Mouse (Mus musculus) heart, adult 18-20 months (tissue): ENCODE data around the gene Rrp15. TPM values are rescaled to one million over a fixed set of nuclear protein-coding genes. Genes with fewer than 3 reads are reported as not detected.
A peak's percentile ranks its signal among the peaks of the same experiment; 100 is the strongest.

Source experiments
- DNase-seq, 2 experiments: peaks; one replicate each; pipeline ENCODE4 v3.0.0; 2021 to 2022; ENCODE audit warnings: mixed read lengths in 1 of 2
- total RNA-seq, 2 experiments: library from RNA; stranded (reverse); gene quantifications; 2 replicates each; pipeline ENCODE4 v1.2.3; 2021

The Rrp15 gene
- total RNA-seq, 2 experiments from 2014 or later, result 9.6 to 11.0 TPM

DNA sequence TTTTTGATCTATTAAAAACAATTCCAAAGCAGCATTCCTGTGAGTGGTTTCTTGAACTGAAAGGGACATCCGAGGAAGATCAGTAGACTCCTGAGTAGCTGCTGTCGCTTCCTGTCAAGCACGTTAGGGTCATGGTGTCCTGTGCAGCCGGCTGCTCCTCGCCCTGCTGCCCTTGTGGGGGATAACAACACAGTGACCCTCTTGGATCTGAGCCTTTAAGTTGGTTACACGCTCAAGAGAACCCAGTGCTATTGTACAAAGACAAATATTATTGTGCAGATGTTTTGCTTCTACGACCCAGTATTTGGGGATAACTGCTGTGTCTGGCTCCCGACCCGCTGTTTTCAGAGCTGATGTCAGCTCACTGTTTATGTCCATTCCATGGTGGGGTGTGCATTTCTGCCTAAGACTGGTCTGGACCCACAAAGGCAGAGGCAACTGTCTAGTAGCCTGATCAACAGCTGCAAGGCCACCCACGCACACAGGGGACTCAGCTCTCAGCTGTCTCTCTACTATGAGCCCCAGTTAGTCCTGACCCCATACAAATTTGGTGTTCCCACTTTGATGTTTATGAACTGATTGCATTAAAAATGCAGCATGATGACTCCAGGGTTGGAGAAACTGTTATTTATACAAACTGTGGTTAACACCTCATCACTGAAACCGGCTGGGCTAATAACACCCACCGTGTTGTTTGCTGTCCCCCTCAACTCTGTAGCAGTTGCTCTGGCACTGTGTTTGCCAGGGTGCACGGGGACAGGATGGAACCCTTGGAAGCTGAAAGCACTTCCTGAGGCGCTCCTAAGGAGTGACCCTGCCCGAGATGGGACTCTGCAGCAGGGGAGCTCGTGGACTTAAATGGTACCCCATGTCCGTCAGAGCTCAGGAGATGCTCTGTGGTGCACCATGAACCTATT, 33.9 kb downstream of the Rrp15 start:
- DNase-seq, result no peak

DNA sequence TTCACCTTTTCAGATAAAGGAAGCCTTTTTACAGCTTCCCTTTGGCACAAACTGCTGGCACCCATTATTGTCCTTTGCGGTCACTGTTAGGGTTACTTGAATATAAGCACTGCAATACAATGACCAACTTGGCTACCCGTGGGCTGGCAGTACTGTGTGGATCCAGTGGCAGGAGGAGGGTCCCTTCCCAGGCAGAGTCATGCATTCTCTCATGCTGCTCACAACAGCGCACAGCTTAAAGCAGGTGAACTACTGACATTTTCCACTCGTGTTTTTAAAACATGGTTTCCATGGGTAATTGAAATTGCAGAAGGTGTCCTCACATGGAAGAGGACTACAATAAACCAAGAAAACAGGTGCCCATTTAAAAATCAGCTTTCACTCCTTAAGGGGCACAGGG, 34.9 kb downstream of the Rrp15 start:
- DNase-seq, result no peak

DNA sequence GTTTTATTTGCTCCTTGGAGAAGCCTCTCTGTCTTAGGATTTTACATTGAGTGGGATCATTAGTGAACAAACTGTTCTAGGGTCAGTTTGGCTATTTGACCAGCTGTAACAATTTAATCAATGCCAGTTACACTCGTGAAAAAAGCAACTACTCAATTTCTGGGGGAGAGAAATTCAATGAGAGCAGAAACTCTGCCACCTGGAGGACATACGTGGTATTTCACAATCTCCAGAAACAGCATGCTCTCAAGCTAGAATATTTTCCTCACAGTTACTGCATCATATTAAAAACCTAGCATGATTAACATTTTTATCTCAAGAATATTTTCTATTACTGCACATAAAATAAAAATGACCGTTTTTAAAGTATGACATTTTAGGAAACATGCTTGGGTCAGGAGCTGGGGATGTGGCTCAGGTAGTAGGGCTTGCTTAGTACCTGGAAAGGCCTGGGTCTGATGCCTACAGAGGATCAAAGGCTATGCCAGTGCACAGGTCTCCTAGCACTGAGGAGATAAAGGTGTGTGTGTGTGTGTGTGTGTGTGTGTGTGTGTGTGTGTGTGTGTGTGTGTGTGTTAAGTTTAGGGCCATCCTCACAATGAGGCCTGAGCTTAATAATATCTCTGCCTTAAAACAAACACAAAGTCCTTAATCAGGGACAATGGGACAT, 36.2 kb downstream of the Rrp15 start:
- DNase-seq, result peak; percentile 30 to 68

DNA sequence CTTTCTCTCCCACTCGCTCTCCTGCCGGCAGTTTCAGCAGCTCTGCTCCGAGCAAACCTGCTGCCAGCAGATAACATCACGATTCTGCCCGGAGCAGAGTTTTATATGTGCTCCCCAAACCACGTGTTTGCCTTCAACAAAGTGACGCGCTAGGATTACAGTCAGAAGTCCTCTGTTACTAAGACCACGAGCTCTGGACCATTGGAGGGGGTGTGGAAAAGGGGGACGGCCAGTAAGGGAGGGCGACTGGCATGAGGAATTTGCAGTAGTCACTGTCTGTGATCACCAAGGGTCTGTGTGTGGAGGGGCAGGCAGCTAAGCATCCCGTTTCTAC, 43.3 kb downstream of the Rrp15 start, which contains the start of gene Tgfb2:
Gene Tgfb2, minus strand, starts transcription at position 75 of the 334 bp plus-strand sequence.
- peak; percentile 42 to 53 for DNase-seq

DNA sequence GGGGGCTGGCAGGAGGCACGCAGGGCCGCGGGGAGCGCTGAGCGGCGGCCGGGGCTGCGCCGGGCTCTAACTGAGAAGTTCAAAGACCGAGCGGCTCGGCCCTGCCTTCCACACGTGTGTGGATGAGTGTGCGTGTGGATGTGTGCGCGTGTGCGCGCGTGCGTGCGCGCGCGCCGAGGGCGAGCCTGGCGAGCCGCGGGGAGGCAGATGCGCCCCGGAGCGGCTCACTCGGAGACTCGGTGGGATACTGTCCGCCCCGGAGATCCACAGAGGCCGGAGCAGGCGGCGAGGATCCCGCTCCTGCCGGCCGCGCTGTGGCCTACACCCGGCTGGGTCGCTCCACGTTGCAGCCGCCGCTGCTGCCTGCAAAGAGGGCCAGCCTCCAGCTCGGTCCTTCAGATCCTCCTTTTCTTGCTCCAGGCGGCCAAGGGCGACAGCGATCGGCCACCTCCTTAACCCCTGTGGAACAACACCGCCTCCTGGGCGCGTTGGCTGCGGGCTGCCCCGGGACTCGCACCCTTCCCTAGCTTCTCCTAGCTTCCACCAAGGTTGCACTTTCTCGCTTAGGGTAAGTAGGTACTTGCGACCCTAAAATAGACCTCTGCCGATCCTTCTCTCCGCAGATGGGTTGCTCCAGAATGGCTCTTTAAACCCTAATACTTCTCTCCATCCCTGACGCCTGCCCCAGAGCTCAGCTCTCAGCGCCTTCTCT, 43.8 kb downstream of the Rrp15 start:
- peak; percentile 68 to 81 for DNase-seq

DNA sequence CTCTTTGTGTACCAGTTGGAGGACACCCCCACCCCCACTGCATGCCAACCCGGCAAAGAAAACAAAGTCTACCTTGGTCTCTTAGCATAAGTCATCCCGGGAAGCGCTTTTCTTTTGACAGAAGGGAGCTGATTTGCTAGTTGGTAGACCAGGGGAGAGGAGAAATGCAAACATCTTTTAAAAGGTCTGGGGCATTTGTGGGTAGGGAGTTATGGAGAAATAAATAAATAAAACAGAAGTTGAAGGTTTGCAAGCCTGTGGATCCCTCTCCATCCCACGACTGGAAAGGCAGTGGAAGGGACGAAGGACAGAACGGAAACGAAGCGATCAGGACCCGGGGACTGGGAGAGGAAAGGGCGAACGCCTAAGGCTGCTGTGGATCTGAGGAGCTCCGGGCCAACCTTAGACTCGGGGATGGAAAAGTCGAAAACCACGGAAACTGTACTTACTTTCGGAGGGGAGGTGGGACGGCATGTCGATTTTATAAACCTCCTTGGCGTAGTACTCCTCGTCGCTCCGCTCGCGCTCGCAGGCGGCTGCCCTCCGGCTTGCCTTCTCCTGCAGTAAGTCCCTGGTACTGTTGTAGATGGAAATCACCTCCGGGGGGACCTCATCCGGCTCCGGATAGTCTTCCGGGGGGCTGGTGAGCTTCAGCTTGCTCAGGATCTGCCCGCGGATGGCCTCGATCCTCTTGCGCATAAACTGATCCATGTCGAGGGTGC, 45.0 kb downstream of the Rrp15 start:
- peak; percentile 30 to 70 for DNase-seq

DNA sequence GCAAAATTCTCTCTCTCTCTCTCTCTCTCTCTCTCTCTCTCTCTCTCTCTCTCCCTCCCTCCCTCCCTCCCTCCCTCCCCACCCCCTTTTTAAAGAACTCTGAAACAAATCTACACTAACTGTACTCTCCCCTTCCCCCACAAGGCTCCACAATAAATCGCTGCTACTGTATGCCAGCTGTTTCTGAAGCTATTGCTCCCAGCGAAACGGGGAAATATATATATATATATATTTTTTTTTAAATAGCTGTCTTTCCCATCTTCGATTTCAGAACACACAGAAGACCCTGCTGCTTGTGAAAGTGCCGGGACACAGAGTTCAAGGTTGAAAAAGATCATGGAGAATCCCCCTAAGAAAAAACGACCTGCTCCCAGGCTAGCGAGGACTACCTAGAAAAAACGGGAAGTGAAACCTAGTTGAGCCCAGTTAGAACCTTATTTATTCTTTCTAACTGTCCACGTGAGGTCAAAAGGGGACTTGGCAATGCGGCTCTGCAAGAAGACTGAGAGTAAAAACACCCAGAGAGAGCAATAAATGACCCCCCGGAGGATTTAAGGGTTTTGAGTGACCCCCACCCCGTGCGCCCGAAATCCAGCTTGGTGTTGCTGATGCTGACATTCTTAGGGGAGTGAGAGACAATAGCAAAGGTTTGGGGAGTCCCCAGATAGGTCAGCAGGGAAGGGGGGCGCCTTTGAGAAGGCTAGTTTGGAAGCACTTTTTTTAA, 45.7 kb downstream of the Rrp15 start:
- DNase-seq, result peak; percentile 32 to 62

DNA sequence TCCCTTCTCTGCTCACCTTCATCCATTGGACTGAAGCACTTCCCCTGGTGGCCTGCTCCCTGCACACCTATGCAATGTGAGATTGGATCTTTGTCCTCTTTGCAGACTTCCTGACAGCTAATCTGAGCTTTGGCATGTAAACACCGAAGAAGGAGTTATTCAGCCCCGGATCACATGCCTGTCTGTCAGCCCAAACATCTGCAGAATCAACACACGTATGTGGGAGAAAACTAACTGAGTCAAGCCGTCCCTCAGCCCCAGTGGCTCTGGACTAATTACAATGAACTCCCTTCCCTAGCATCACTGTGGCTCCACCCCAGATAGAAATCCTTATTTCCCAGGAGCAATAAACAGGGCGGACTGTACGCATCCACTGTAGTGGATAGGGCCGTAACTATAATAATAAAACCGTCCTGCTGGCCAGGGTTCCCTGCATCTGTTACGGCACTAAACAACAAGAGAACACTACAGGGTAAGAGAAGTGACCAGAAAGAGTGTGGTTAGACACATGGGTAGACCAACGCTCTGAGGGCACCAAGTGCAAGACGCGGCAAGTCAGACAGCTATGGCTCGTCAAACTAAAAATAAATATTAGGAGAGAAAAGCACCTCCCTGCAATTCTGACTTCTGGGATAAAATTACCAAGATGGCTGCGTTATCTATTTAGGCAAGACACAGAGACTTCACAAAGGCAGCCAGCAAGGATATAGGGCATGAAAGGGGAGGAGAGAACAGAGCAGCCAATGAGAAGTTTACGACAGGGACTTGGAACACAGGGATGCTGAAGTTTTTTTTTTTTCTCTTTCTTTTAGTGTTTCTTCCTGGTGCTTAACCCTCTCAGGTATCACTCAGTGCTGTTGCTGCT, 46.5 kb downstream of the Rrp15 start:
- peak; percentile 50 to 63 for DNase-seq

DNA sequence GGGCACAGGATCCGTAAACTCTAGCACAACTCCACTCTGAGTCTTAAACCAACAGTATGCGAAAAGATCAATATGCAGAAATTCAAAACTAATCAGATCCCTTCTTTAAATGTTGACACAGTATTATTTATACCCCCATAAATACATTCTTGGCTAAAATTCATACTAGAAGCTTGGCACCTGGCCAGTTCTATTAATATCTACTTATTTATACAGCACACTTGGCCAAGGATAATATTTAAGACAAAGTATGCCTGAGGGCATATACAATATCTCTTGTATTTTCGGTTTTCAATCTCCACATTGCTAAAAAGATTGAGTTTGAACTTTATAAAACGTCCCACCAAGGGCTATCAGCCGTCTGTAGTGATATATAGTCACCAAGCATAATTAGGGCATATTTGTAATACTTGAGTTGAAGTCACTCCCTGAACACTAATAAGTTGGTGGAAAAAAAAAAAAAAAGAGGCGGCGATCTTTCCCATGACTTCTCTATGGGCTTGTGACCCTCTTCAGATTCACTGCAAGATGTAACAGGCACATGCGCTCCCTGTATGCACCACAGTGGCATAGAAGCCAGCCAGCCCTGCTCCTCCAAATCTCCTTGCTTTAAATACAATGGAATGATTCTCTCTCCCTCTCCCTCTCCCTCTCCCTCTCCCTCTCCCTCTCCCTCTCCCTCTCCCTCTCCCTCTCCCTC, 47.8 kb downstream of the Rrp15 start:
- no peak for DNase-seq

DNA sequence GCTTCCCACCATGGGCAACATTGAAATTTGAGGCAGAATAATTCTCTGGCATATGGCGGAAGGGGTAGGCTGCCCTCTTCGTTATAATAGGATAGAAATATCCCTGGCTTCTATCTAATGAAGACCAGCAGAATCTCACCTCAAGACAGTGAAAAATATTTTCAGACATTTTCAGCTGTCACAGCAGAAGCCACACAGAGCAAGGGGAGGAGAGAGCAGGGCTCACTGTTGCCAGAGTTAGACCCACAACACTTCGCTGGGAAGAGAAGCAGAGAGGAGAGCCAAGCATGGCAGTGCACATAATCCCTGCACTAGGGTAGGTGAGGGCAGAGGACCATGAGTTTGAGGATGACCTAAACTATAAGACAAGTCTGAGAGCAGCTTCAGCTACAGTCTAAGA, 48.7 kb downstream of the Rrp15 start:
- DNase-seq, result no peak

DNA sequence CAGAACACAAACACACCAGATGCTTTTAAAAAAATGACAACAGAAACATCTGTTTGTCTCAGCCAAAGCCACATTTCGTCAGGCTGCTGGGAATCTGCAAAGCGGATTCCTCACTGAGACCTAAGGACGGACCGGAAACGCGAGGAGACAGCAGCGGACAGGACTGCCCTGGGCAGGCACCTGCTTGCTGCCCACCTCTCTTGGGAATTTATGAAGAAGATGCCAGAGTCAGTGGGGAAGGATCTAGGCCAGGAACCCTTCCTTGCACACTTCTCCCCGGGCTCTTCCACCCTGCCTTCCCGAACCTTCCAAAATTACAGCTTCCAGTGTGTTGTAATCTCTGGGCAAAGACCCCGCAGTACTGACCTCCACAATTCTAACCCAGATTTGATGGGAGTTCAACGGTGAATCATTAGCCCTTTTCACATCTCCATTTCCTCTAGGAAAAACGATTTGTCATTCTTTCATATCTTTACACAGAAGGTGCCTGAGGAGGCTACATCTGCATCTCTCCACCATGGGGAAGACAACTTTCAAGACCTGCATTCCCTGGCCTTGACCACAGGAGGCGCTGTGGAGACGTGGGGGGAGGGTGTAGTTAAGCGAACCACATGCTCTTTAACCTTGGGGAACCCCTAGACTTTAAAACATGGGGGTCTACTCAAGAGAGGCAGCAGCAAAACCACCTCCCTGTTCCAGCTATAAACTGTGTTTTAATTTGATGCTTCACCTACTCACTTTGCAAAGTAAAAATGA, 50.4 kb downstream of the Rrp15 start:
- peak; percentile 49 to 58 for DNase-seq

DNA sequence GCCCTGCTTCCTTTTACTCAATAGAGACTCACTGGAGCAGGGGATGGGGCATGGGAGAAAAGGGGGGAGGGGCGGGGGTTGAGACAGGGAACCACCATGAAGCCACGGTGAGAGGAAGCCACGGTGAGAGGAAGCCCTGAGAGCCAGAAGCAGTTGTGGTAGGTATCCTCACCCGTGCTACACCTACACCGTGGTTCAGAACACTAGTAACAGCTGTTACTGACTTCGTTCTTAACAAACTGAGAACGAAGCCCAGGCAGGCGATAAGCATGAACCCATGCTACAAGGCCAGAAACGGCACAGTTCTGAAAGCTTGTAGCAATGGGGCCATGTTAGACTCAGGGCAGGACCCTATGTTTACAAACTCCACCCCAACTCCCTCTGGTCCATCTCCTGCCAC, 52.9 kb downstream of the Rrp15 start:
- no peak for DNase-seq

DNA sequence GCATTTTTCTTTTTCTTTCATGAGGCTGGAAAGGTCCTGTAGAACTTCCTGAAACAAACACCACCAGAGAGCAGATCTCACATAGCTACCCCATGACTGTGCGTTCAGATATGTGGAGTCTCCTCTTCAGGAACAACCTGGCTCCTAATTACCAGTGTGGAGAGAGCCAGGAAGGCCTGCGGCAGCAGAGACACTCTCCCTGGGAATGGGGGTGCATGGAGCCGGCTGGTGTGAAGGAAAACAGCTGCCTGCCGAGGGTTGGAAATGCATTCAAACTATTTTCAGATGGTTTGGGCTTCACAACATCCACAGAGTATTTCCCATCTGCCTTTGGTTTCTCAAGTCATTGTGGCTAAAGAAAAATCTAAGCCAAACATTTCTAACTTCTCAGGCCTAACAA, 53.8 kb downstream of the Rrp15 start:
- peak; percentile 62 to 70 for DNase-seq

DNA sequence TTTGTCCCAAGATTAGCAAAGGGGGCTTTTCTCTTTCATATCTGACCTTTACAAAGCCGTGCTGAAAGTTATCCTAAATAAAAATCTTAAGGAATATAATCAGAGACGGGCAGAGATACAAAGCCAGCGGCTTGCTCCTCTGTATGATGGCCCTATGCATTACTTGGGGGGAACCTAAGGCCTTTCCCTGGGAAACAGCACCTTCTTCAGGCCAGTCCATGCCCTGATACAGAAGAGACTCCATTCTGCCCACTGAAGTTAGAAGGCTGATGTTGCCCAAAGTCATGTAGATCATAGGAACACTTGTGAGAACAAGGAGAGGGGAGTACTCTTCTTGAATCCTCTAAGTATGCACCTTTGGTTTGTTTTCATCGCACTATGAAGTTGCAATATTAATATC, 56.8 kb downstream of the Rrp15 start:
- DNase-seq, result no peak

DNA sequence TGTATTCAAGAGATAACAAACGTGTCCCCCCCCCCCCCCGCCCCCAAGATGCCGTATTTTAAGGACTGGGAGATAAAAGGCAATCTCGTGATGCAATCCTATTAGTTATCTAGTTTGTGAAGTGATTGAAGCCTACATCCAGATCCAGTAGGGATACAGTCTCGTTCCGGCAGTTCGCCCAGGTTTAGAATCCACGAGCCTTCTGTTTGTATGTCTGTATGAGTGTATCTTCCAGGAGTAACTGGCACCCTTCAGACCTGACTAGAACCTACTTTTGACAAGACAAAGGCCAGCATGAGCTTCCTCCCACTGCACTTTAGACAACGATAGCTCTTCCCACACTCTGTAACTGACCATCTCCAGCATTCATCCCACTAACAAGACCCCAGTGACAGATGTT, 57.5 kb downstream of the Rrp15 start:
- DNase-seq, result no peak

DNA sequence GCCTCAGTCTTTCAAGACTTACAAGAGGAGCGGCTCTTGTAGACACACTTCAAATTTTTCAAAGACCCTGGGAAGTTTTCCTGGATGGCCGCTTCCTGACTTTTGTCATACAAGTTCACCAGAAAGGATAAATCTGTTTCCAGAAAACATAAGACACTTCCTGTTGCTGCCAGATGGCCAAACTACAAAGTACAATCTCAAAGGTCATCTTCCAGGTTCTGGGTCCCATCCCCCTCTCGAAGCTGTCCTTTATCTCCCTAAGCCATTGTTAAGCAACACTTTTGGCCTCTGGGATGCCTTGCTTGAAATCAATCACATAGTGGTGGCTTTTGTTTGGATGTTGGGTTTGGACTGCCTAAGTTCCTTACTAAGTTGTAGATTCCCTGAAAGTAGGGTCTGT, 65.1 kb downstream of the Rrp15 start:
- no peak for DNase-seq

DNA sequence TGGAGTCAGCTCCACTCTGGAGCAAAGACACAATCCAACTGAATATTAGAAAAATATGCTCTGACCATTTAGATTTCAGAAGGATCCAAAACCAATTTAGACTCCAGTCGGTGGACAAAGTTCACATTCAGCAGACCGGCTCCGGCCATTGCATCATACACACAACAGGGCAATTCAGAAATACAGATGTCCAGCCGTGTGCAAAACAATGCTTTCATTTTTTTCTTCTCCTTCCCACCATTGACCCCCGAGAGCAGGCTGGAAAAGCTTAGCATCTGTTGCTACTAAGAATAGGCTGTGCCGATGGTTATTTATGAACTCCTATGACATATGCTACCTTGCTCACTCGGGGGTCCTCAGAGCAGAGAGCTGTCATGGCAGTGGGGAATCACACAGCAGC, 66.6 kb downstream of the Rrp15 start:
- DNase-seq, result peak; percentile 27 to 38

DNA sequence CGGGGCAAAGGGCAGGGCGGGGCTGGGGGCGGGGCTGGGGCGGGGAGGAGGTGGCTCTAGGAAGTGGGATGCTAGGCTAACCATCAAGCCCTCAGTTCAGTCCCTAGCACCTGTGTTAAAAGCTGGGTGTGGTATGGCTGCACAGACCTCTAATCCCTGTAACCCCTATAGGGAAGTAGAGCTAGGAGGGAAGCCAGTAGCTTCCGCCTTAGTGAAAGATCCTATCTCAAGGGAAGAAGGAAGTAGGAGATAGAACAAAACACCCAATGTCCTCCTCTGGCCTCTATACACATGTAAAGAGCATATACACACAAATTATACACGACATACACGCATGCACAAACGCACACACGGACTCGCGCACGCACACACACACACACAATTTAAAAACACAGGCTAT, 71.5 kb downstream of the Rrp15 start:
- no peak for DNase-seq

DNA sequence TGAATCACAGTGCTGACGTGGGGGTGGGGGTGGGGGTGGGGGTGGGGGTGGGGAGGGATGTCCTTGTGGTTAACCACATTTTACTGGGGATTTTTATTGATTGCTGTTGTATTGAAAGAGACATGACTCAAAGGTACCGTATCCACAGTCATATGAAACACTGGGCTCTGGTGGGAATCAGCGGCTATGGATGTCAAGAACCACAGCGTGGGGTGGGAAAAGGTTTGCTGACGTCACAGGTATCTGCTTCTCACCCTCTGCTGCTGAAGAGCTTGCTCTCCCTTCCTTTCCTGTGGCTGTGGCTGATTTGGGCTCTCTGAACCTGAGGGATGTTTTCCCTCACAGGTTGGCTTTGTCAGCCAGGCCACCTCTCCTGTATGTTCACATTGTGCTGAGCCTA, 73.0 kb downstream of the Rrp15 start:
- no peak for DNase-seq
